Mouse (Mus musculus): ENCODE measurements around the gene Tnfrsf4. TPM values are rescaled to one million over a fixed set of nuclear protein-coding genes. Genes with fewer than 3 reads are reported as not detected.

Tnfrsf4 gene
- polyA plus RNA-seq, 1 experiment from 2014 or later = 0.23 TPM

GRCm38 (mm10) chr4:156026013-156026412, 12.4 kb downstream of the Tnfrsf4 start, which contains the start of gene Tnfrsf18:
Gene Tnfrsf18 (plus strand): TSS chr4:156026164.
- Histone ChIP-seq H3K4me1 (replicated peaks) (peaks cover 13% of the 10 kb centered on the region), H3K4me2 (no peak within 1 kb of the TSS), H3K9ac (no peak within 1 kb of the TSS), H3K27ac (replicated peaks) (no peak within 1 kb of the TSS), H3K9me3 (replicated peaks) (no peaks in the 10 kb centered on the region), H3K36me3 (replicated peaks) (0 out of 2 replicates have a peak, but pooled peaks cover 6% of the 10 kb centered on the region), H3K27me3 (no peaks in the 10 kb centered on the region), H3K4me3 (replicated peaks) (no peak within 1 kb of the TSS)
- no peak for ATAC-seq (ENCODE audit: insufficient read depth)
- WGBS (ENCODE audit: insufficient replicate concordance) = 32% methylated on average over 4 of the region's 4 CpGs

GRCm38 (mm10) chr4:156028580-156028979, 14.9 kb downstream of the Tnfrsf4 start:
- no peak for ATAC-seq (ENCODE audit: insufficient read depth)
- 0 out of 2 replicates have a peak, but pooled peaks cover 6% of the 10 kb centered on the region for H3K36me3 ChIP-seq (replicated peaks)
- WGBS (ENCODE audit: insufficient replicate concordance) = 81% methylated on average over 7 of the region's 7 CpGs
- no peak overlapping the region for H3K9ac ChIP-seq
- H3K27me3 ChIP-seq = 0 out of 2 replicates have a peak, but pooled peaks cover under 1% of the 10 kb centered on the region
- peaks cover 34% of the 10 kb centered on the region for H3K4me1 ChIP-seq (replicated peaks)
- H3K4me2 ChIP-seq = no peak overlapping the region
- H3K4me3 ChIP-seq (replicated peaks) = no peak overlapping the region
- no peak overlapping the region for H3K27ac ChIP-seq (replicated peaks)
- no peaks in the 10 kb centered on the region for H3K9me3 ChIP-seq (replicated peaks)

DNA sequence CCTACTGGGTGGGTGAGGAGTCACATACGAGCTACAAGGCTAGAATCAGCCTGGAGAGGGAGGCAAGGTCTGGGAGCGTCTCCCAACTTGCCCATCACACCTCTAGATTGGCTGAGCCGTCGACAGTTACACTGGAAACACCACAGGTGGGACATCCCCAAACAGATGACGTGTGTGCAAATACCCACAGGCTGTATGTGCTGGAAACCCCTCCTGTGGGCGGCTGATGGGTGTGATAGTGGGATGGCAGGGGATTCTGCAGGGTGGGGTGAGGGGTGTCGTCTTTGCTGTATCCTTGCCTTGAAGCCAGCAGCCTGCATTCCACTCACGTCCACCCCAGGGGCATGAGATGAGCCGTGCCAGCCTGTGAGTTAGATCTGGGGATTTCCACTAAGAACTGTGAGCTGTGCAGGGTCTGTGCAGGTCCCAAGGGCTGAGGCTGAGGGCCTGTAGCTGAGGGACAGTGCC, 17.0 kb downstream of the Tnfrsf4 start:
- H3K36me3 ChIP-seq (replicated peaks) = 0 out of 2 replicates have a peak, but pooled peaks cover 6% of the 10 kb centered on the region
- H3K9me3 ChIP-seq (replicated peaks) = no peaks in the 10 kb centered on the region
- H3K4me2 ChIP-seq = peak overlapping the region; percentile 66
- H3K27ac ChIP-seq (replicated peaks) = no peak overlapping the region
- H3K4me1 ChIP-seq (replicated peaks) = peaks cover 34% of the 10 kb centered on the region
- H3K27me3 ChIP-seq = peaks cover 21% of the 10 kb centered on the region
- H3K9ac ChIP-seq = peak overlapping the region; percentile 27; the same call in 1 of the 2 replicates
- 53% methylated on average over 9 of the region's 9 CpGs for WGBS (ENCODE audit: insufficient replicate concordance)
- H3K4me3 ChIP-seq (replicated peaks) = peak overlapping the region; percentile 52
- ATAC-seq (ENCODE audit: insufficient read depth) = no peak

GRCm38 (mm10) chr4:156031255-156031592, 17.6 kb downstream of the Tnfrsf4 start:
- Histone ChIP-seq H3K4me2 (peak overlapping the region; percentile 66), H3K9ac (peak overlapping the region; percentile 27), H3K9me3 (replicated peaks) (no peaks in the 10 kb centered on the region), H3K27me3 (peaks cover 26% of the 10 kb centered on the region), H3K4me1 (replicated peaks) (peaks cover 29% of the 10 kb centered on the region), H3K27ac (replicated peaks) (0 out of 2 replicates have a peak overlapping the region, but pooled peaks have one; percentile 63), H3K4me3 (replicated peaks) (peak overlapping the region; percentile 52), H3K36me3 (replicated peaks) (0 out of 2 replicates have a peak, but pooled peaks cover 6% of the 10 kb centered on the region)
- WGBS (ENCODE audit: insufficient replicate concordance) = 14% methylated on average over 7 of the region's 7 CpGs
- ATAC-seq (ENCODE audit: insufficient read depth) = peak; percentile 9; the same call in 1 of the 2 replicates

DNA sequence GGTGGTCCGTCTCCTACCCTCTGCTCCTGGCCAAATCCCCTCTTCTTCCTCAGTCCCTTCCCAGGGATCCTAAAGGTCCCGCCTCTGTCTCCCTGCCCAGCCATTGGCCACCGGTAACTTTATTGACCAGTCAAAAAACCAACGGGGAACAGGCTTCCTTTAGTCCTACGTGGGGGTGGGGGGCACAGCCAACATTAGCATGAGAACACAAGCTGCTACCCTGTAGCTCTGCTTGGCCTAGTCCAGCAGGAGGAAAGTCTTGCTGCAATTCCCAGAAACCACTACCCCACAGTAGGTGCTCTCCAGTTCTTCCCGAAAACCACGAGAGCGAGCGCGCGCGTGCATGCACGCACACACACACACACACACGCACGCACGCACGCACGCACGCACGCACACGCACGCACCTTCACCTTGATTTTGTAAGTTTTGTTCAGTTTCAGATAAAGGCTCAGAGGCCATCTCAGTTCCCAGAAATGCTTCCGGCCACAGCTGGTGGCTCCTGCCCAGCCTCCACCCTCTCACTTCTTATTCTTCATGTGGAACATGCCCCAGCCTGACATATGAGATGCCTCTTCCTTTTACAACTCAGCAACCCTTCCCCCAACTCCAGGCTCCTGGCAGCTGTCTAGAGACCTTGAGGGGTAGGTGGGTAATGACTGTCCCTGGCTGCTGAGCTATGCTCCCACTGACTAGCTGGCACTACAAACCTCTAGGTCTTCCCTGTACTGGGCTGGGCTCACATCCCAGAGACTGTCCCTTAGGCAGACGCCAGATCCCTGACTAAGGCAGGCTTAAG, 18.1 kb downstream of the Tnfrsf4 start:
- peak overlapping the region; percentile 63 for H3K27ac ChIP-seq (replicated peaks)
- peak; percentile 65 for ATAC-seq (ENCODE audit: insufficient read depth)
- H3K36me3 ChIP-seq (replicated peaks) = 0 out of 2 replicates have a peak, but pooled peaks cover 6% of the 10 kb centered on the region
- H3K4me1 ChIP-seq (replicated peaks) = peaks cover 27% of the 10 kb centered on the region
- H3K9ac ChIP-seq = peak overlapping the region; percentile 27
- H3K27me3 ChIP-seq = peaks cover 28% of the 10 kb centered on the region
- 3% methylated on average over 24 of the region's 24 CpGs for WGBS (ENCODE audit: insufficient replicate concordance)
- peak overlapping the region; percentile 66 for H3K4me2 ChIP-seq
- peak overlapping the region; percentile 52 for H3K4me3 ChIP-seq (replicated peaks)
- H3K9me3 ChIP-seq (replicated peaks) = no peaks in the 10 kb centered on the region

- no peak for ATAC-seq (ENCODE audit: insufficient read depth)
- H3K9me3 ChIP-seq (replicated peaks) = no peaks in the 10 kb centered on the region
- no peak overlapping the region for H3K27ac ChIP-seq (replicated peaks)
- 0 out of 2 replicates have a peak, but pooled peaks cover 6% of the 10 kb centered on the region for H3K36me3 ChIP-seq (replicated peaks)
- 46% methylated on average over 4 of the region's 4 CpGs for WGBS (ENCODE audit: insufficient replicate concordance)
- no peak overlapping the region for H3K9ac ChIP-seq
- no peak overlapping the region for H3K4me2 ChIP-seq
- H3K27me3 ChIP-seq = peaks cover 28% of the 10 kb centered on the region
- no peak overlapping the region for H3K4me3 ChIP-seq (replicated peaks)
- peaks cover 27% of the 10 kb centered on the region for H3K4me1 ChIP-seq (replicated peaks)
Observed at GRCm38 (mm10) chr4:156032856-156033255, 19.2 kb downstream of the Tnfrsf4 start.

- ATAC-seq (ENCODE audit: insufficient read depth) = no peak
- 23% methylated on average over 6 of the region's 6 CpGs for WGBS (ENCODE audit: insufficient replicate concordance)
- Histone ChIP-seq H3K27me3 (peaks cover 28% of the 10 kb centered on the region), H3K4me1 (replicated peaks) (peaks cover 27% of the 10 kb centered on the region), H3K4me3 (replicated peaks) (no peak overlapping the region), H3K27ac (replicated peaks) (no peak overlapping the region), H3K4me2 (no peak overlapping the region), H3K9ac (no peak overlapping the region), H3K9me3 (replicated peaks) (no peaks in the 10 kb centered on the region), H3K36me3 (replicated peaks) (0 out of 2 replicates have a peak, but pooled peaks cover 6% of the 10 kb centered on the region)
Observed at GRCm38 (mm10) chr4:156033476-156034119, 20.0 kb downstream of the Tnfrsf4 start.

DNA sequence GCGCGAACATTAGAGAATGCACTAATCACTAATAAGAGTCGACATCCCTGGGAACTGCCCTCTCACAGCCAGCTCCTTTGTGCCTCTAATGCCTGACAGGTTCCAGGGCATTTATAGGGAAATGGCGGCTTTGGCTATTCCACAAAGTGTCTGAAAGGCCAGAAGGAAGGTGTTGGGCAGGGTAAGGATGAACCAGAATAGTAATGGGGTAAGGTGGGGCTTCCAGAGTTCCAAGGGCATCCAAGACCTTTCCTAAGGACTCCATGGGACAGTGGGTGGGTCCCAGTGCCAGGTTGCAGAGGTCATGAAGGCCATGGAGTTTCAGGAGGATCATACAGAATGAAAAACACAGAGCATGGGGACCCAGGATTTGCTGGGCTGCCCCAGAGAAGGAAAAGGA, 20.7 kb downstream of the Tnfrsf4 start:
- H3K27me3 ChIP-seq = peaks cover 28% of the 10 kb centered on the region
- H3K4me3 ChIP-seq (replicated peaks) = no peak overlapping the region
- no peak overlapping the region for H3K27ac ChIP-seq (replicated peaks)
- peaks cover 27% of the 10 kb centered on the region for H3K4me1 ChIP-seq (replicated peaks)
- H3K36me3 ChIP-seq (replicated peaks) = 0 out of 2 replicates have a peak, but pooled peaks cover 4% of the 10 kb centered on the region
- ATAC-seq (ENCODE audit: insufficient read depth) = no peak
- no peak overlapping the region for H3K9ac ChIP-seq
- WGBS (ENCODE audit: insufficient replicate concordance) = 63% methylated on average over 4 of the region's 4 CpGs
- no peak overlapping the region for H3K4me2 ChIP-seq
- H3K9me3 ChIP-seq (replicated peaks) = no peaks in the 10 kb centered on the region

GRCm38 (mm10) chr4:156034901-156035300, 21.3 kb downstream of the Tnfrsf4 start:
- no peak overlapping the region for H3K9ac ChIP-seq
- H3K27me3 ChIP-seq = peaks cover 28% of the 10 kb centered on the region
- 6% methylated on average over 25 of the region's 25 CpGs for WGBS (ENCODE audit: insufficient replicate concordance)
- no peak overlapping the region for H3K27ac ChIP-seq (replicated peaks)
- peaks cover 27% of the 10 kb centered on the region for H3K4me1 ChIP-seq (replicated peaks)
- ATAC-seq (ENCODE audit: insufficient read depth) = no peak
- peak overlapping the region; percentile 4; the same call in 1 of the 2 replicates for H3K4me2 ChIP-seq
- H3K9me3 ChIP-seq (replicated peaks) = no peaks in the 10 kb centered on the region
- H3K36me3 ChIP-seq (replicated peaks) = no peaks in the 10 kb centered on the region
- no peak overlapping the region for H3K4me3 ChIP-seq (replicated peaks)

- H3K4me3 ChIP-seq (replicated peaks) = no peak overlapping the region
- no peak overlapping the region for H3K27ac ChIP-seq (replicated peaks)
- no peaks in the 10 kb centered on the region for H3K9me3 ChIP-seq (replicated peaks)
- H3K4me2 ChIP-seq = no peak overlapping the region
- WGBS (ENCODE audit: insufficient replicate concordance) = 41% methylated on average over 5 of the region's 5 CpGs
- no peaks in the 10 kb centered on the region for H3K27me3 ChIP-seq
- H3K9ac ChIP-seq = no peak overlapping the region
- H3K36me3 ChIP-seq (replicated peaks) = no peaks in the 10 kb centered on the region
- no peaks in the 10 kb centered on the region for H3K4me1 ChIP-seq (replicated peaks)
- no peak for ATAC-seq (ENCODE audit: insufficient read depth)
Observed at GRCm38 (mm10) chr4:156044754-156045153, 31.1 kb downstream of the Tnfrsf4 start.

GRCm38 (mm10) chr4:156049779-156050178, 36.1 kb downstream of the Tnfrsf4 start:
- no peaks in the 10 kb centered on the region for H3K9me3 ChIP-seq (replicated peaks)
- H3K27ac ChIP-seq (replicated peaks) = no peak overlapping the region
- ATAC-seq (ENCODE audit: insufficient read depth) = no peak
- H3K4me3 ChIP-seq (replicated peaks) = no peak overlapping the region
- no peaks in the 10 kb centered on the region for H3K36me3 ChIP-seq (replicated peaks)
- WGBS (ENCODE audit: insufficient replicate concordance) = 17% methylated on average over 3 of the region's 3 CpGs
- no peaks in the 10 kb centered on the region for H3K27me3 ChIP-seq
- H3K9ac ChIP-seq = no peak overlapping the region
- peaks cover 5% of the 10 kb centered on the region; the same call in 1 of the 2 replicates for H3K4me1 ChIP-seq (replicated peaks)
- no peak overlapping the region for H3K4me2 ChIP-seq
